In the genomic region with DNA sequence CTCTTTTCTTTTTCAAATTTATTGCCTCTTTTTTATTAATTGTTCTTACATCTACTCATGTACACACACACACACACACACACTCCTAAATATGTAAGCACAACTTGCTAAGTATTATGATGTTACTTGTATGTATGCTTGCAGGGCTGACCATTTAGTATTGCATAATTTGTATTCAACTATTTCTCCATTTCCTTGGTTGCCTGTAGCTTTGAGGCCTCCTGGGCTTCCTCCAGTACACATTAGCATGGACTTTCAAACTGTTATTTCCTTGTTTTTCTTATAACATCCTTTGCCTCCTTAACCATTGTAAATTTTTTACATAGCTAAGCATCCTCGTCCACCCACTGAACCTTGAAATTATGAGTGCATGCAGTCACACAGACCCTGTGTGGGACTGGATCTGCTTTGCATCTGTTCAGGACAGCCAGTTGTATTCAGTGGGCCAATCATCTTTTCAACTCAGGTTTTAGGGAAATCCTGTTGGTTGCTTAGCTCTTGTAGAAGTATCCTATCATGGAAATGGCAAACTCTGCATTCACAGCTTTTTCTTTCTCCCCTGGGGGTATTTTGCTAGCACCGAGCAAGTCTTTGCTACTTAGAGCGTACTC, we compare ENCODE assay signal across 17 mouse cellular contexts.
DNase-seq lines count a peak whose midpoint lies in the region; ATAC-seq and TF ChIP-seq lines count a peak whose summit lies in the region.
"Had no signal": no experiment of that assay in that cellular context is flagged by ENCODE, and none has a peak within 500 bp of the region (broad histone marks: within the 10 kb centered on the region; RNA-seq: fewer than 3 reads in every experiment).

No protein-coding gene starts in this region.

- H3K27ac ChIP-seq in forebrain, embryonic 16.5 days (ENCODE audit: low read length): no peak overlapping the region
- H3K27ac ChIP-seq in forebrain, embryonic 15.5 days (replicated peaks): no peak overlapping the region
- H3K27ac ChIP-seq in CH12.LX (ENCODE audit: insufficient read depth, low read depth): no peak overlapping the region
- H3K27ac ChIP-seq: heart, adult 2 months; hindbrain, embryonic 14.5 days; lung, embryonic 15.5 days; stomach, postnatal 0 days had no signal

- TF ChIP-seq RAD21 in CH12.LX (IDR thresholded peaks at IDR 0.05; ENCODE audit: low read depth, low read length): no peak

- no peak for TF ChIP-seq EP300 in CH12.LX (IDR thresholded peaks at IDR 0.05; ENCODE audit: low read length)

- dilution Hi-C loops in CH12.LX (cut with MboI; ENCODE audit: extremely low pct_ligation_motif_present, extremely low pct_unique_long_range_greater_than_20kb, low sequenced_read_pairs): no loop called here

- no peak for TF ChIP-seq CTCF in CH12.LX (conservative IDR thresholded peaks at IDR 0.05 in 1 of 2, IDR thresholded peaks at IDR 0.05 in 1 of 2; ENCODE audit: low read depth in 2 of 2, low read length in 2 of 2)

- in situ Hi-C loops in CH12.LX (cut with MboI; ENCODE audit: low pct_ligation_motif_present, low pct_unique_long_range_greater_than_20kb, low sequenced_read_pairs): no loop called here

- TF ChIP-seq POLR2A in CH12.LX (IDR thresholded peaks at IDR 0.05; ENCODE audit: low read depth, low read length): no peak

- no peaks in the 10 kb centered on the region for H3K27me3 ChIP-seq in forebrain, embryonic 16.5 days (replicated peaks; ENCODE audit: control insufficient read depth, insufficient read depth, low read length)
- no peaks in the 10 kb centered on the region for H3K27me3 ChIP-seq in forebrain, embryonic 15.5 days
- no peaks in the 10 kb centered on the region for H3K27me3 ChIP-seq in CH12.LX (replicated peaks)
- H3K27me3 ChIP-seq: lung, embryonic 15.5 days had no signal

- H3K4me1 ChIP-seq in forebrain, embryonic 16.5 days (replicated peaks; ENCODE audit: control insufficient read depth, insufficient read depth, low read length): peaks cover 16% of the 10 kb centered on the region
- H3K4me1 ChIP-seq in forebrain, embryonic 15.5 days: peaks cover 14% of the 10 kb centered on the region
- peaks cover 0 to 6% of the 10 kb centered on the region in 2 experiments; a peak in 2 of 4 replicates for H3K4me1 ChIP-seq in CH12.LX (ENCODE audit: control insufficient read depth in 1 of 2, insufficient read depth in 2 of 2)

- H3K4me2 ChIP-seq in forebrain, embryonic 16.5 days (ENCODE audit: low read length): no peak overlapping the region
- H3K4me2 ChIP-seq in forebrain, embryonic 15.5 days (replicated peaks): no peak overlapping the region
- no peak overlapping the region for H3K4me2 ChIP-seq in CH12.LX (ENCODE audit: insufficient read depth, low read depth, poor library complexity, severe bottlenecking)
- H3K4me2 ChIP-seq: hindbrain, embryonic 14.5 days; lung, embryonic 15.5 days had no signal

- H3K36me3 ChIP-seq in forebrain, embryonic 16.5 days (ENCODE audit: control insufficient read depth, insufficient read depth): no peaks in the 10 kb centered on the region
- no peaks in the 10 kb centered on the region for H3K36me3 ChIP-seq in forebrain, embryonic 15.5 days
- H3K36me3 ChIP-seq in CH12.LX (replicated peaks in 1 of 2; ENCODE audit: control insufficient read depth in 1 of 2, insufficient read depth in 1 of 2, low read length in 1 of 2): no peaks in the 10 kb centered on the region
- H3K36me3 ChIP-seq: lung, embryonic 15.5 days had no signal

- H3K4me3 ChIP-seq in forebrain, embryonic 16.5 days (replicated peaks; ENCODE audit: low read length): no peak overlapping the region
- no peak overlapping the region for H3K4me3 ChIP-seq in forebrain, embryonic 15.5 days
- H3K4me3 ChIP-seq in CH12.LX (replicated peaks in 1 of 3; ENCODE audit: low read depth in 2 of 3, low read length in 2 of 3, poor library complexity in 1 of 3): no peak overlapping the region
- H3K4me3 ChIP-seq: heart, adult 2 months; lung, embryonic 15.5 days had no signal

- peak; percentile 36 for DNase-seq in CH12.LX (ENCODE audit: extremely low read depth)
- peak; percentile 28 to 66 for DNase-seq in kidney, postnatal 25 days
- no peak for DNase-seq in cerebellum, adult 8-10 months
- DNase-seq in spleen, postnatal 36 days (ENCODE audit: low spot score in 2 of 2): no peak
- no peak for DNase-seq in neural tube, embryonic 10.5 days (ENCODE audit: extremely low spot score, low spot score)
- DNase-seq: adrenal gland, postnatal 25 days; B cell, adult 2 months; cerebellum, postnatal 36 days; heart, adult 2 months; liver; thymus, postnatal 36 days had no signal

- no peaks in the 10 kb centered on the region for H3K79me2 ChIP-seq in CH12.LX (replicated peaks; ENCODE audit: control insufficient read depth, extremely low read depth, insufficient read depth, poor library complexity, severe bottlenecking)

- no peak overlapping the region for H3K9ac ChIP-seq in forebrain, embryonic 16.5 days (replicated peaks; ENCODE audit: low read depth, low read length)
- H3K9ac ChIP-seq in forebrain, embryonic 15.5 days (replicated peaks): no peak overlapping the region
- no peak overlapping the region for H3K9ac ChIP-seq in CH12.LX (ENCODE audit: insufficient read depth, low read depth)
- H3K9ac ChIP-seq: hindbrain, embryonic 14.5 days; lung, embryonic 15.5 days had no signal

- no peaks in the 10 kb centered on the region for H3K9me3 ChIP-seq in forebrain, embryonic 16.5 days (ENCODE audit: control insufficient read depth, low read length)
- H3K9me3 ChIP-seq in forebrain, embryonic 15.5 days: no peaks in the 10 kb centered on the region
- H3K9me3 ChIP-seq in CH12.LX (replicated peaks; ENCODE audit: low read length): no peaks in the 10 kb centered on the region
- H3K9me3 ChIP-seq: lung, embryonic 15.5 days had no signal

- peak; percentile 18; the same call in 1 of the 2 replicates for ATAC-seq in forebrain, embryonic 16.5 days
- ATAC-seq in forebrain, embryonic 15.5 days (replicated peaks): no peak
- peak; percentile 88 for ATAC-seq in granulocyte monocyte progenitor cell, adult 5-6 weeks (replicated peaks; ENCODE audit: poor library complexity, severe bottlenecking)

- WGBS in forebrain, embryonic 16.5 days: 40% methylated on average over 3 of the region's 3 CpGs
- WGBS in forebrain, embryonic 15.5 days: 26% methylated on average over 3 of the region's 3 CpGs

TF ChIP-seq in CH12.LX, 34 proteins besides CTCF, POLR2A, EP300 and RAD21:
- TF ChIP-seq CHD2 (IDR thresholded peaks at IDR 0.05; ENCODE audit: low read length) (no peak), IRF4 (IDR thresholded peaks at IDR 0.05; ENCODE audit: low read depth, low read length) (no peak), USF1 (IDR thresholded peaks at IDR 0.05; ENCODE audit: low read depth, low read length) (no peak), HCFC1 (IDR thresholded peaks at IDR 0.05; ENCODE audit: low read depth, low read length) (no peak), NELFE (IDR thresholded peaks at IDR 0.05; ENCODE audit: low read depth, low read length) (no peak), JUN (IDR thresholded peaks at IDR 0.05; ENCODE audit: insufficient read depth, low read depth, low read length) (no peak), ZMIZ1 (IDR thresholded peaks at IDR 0.05; ENCODE audit: low read depth, low read length) (no peak), E2F4 (IDR thresholded peaks at IDR 0.05; ENCODE audit: insufficient replicate concordance, low read depth, low read length) (no peak), SIN3A (IDR thresholded peaks at IDR 0.05; ENCODE audit: low read length) (no peak), GABPA (IDR thresholded peaks at IDR 0.05; ENCODE audit: insufficient replicate concordance, low read depth, low read length) (no peak), MAFK (IDR thresholded peaks at IDR 0.05; ENCODE audit: insufficient replicate concordance, low read length) (no peak), PAX5 (IDR thresholded peaks at IDR 0.05; ENCODE audit: low read length) (no peak), KAT2A (IDR thresholded peaks at IDR 0.05; ENCODE audit: insufficient replicate concordance, low read length) (no peak), TBP (conservative IDR thresholded peaks at IDR 0.05; ENCODE audit: low read depth, low read length) (no peak), MAX (IDR thresholded peaks at IDR 0.05; ENCODE audit: low read length) (no peak)

Comparison
In these comparisons a context has a peak if more than half of its experiments do, and no peak if none do; other contexts are left out.
1. DNase-seq: peak in CH12.LX (single experiment) and kidney, postnatal 25 days (2 of 2); none in cerebellum, adult 8-10 months (single experiment), spleen, postnatal 36 days (0 of 2) and neural tube, embryonic 10.5 days (single experiment).